Mouse (Mus musculus): ENCODE results near the gene Trhde. TPM values are rescaled to one million over a fixed set of nuclear protein-coding genes. Genes with fewer than 3 reads are reported as not detected.

The Trhde gene
- polyA plus RNA-seq, 1 experiment from 2014 or later, result 2.5 TPM

- no peak overlapping the region for H3K4me2 ChIP-seq (replicated peaks)
- H3K9me3 ChIP-seq, result no peaks in the 10 kb centered on the region
- no peaks in the 10 kb centered on the region for H3K36me3 ChIP-seq
- no peak overlapping the region for H3K9ac ChIP-seq
- no peak overlapping the region for H3K27ac ChIP-seq
- 82% methylated on average over 3 of the region's 3 CpGs for WGBS
- H3K4me3 ChIP-seq, result no peak overlapping the region
- H3K27me3 ChIP-seq, result no peaks in the 10 kb centered on the region
- no peaks in the 10 kb centered on the region for H3K4me1 ChIP-seq
- no peak for ATAC-seq (ENCODE audit: low FRiP score, low read depth)
Observed at GRCm38 (mm10) chr10:114370804-114371203, 431.3 kb downstream of the Trhde start.

GRCm38 (mm10) chr10:114363442-114363841, 438.7 kb downstream of the Trhde start:
- H3K4me1 ChIP-seq, result 0 out of 2 replicates have a peak, but pooled peaks cover 4% of the 10 kb centered on the region
- WGBS, result 57% methylated on average over 6 of the region's 6 CpGs
- no peaks in the 10 kb centered on the region for H3K9me3 ChIP-seq
- ATAC-seq (ENCODE audit: low FRiP score, low read depth), result no peak
- no peak overlapping the region for H3K4me2 ChIP-seq (replicated peaks)
- no peak overlapping the region for H3K4me3 ChIP-seq
- H3K27me3 ChIP-seq, result no peaks in the 10 kb centered on the region
- H3K36me3 ChIP-seq, result no peaks in the 10 kb centered on the region
- H3K9ac ChIP-seq, result no peak overlapping the region
- no peak overlapping the region for H3K27ac ChIP-seq

GRCm38 (mm10) chr10:114362631-114363030, 439.5 kb downstream of the Trhde start:
- no peaks in the 10 kb centered on the region for H3K36me3 ChIP-seq
- 0 out of 2 replicates have a peak, but pooled peaks cover 4% of the 10 kb centered on the region for H3K4me1 ChIP-seq
- H3K27ac ChIP-seq, result no peak overlapping the region
- no peak overlapping the region for H3K4me2 ChIP-seq (replicated peaks)
- H3K9me3 ChIP-seq, result no peaks in the 10 kb centered on the region
- no peak for ATAC-seq (ENCODE audit: low FRiP score, low read depth)
- no peak overlapping the region for H3K4me3 ChIP-seq
- no peak overlapping the region for H3K9ac ChIP-seq
- WGBS, result 9% methylated on average over 2 of the region's 2 CpGs
- no peaks in the 10 kb centered on the region for H3K27me3 ChIP-seq

Measured in limb, embryonic 13.5 days (tissue).